Mouse (Mus musculus): Measurements from ENCODE around the gene Nudcd2.

DNA sequence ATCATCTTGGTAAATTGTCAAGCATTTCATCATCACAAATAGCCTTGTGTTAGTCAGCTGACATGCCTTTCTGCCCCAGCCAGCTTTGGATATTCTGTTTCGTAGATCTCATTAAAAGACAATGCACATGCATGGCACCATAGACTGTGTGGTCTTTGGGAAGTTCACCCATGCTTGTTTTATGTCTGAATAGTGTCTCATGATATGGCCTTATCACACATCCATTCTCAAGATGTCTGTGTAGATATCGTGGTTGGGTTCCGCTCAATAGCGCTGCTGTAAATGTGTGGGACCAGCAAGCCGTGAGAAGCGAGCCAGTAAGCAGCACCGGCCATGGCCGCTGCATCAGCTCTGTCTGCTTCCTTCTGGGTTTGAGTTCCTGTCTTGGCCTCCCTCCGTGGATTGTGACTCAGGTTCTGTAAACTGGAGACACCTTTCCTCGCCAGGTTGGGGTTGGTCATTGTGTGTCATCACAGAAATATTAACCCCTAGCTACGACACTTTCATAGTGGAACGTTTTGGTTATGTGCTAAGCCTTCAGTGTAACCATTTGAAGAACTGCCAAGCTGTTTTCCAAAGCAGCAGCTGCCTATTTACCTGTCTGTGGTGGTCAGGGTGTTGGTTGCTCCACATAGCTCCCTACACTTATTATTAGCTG lies 8.3 kb downstream of the Nudcd2 start:
- TF ChIP-seq CTCF (IDR thresholded peaks at IDR 0.05; ENCODE audit: low read depth, low read length) (no peak), POLR2A (IDR thresholded peaks at IDR 0.05; ENCODE audit: extremely low read depth, insufficient read depth, low read length) (no peak)
